Mouse (Mus musculus) liver, embryonic 16.5 days (tissue): ENCODE measurements around the gene Wdr35. TPM values are rescaled to one million over a fixed set of nuclear protein-coding genes. Genes with fewer than 3 reads are reported as not detected.
"Not testable (repeated sequence)": the region's sequence is repeated elsewhere in the genome, so short reads cannot be mapped to it uniquely, and the experiment has no call there.

ENCODE experiments used
- ATAC-seq: fragments of 200-750 bp; cut with Nextera tagmentation; 2 replicates; pipeline ENCODE4 v1.8.0; 2017; ENCODE audit warnings: low read depth, mild to moderate bottlenecking, moderate number of reproducible peaks, moderate library complexity
- H3K27ac ChIP-seq: fragments of 300-500 bp; sonication (generic); 2 replicates; pipeline ENCODE4 v1.5.1; 2014; ENCODE audit warnings: mild to moderate bottlenecking, low read length
- H3K27me3 ChIP-seq: fragments of 300-500 bp; sonication (generic); 2 replicates; pipeline ENCODE4 v1.6.1; 2014; ENCODE audit warnings: low read depth, low read length, mixed read lengths; ENCODE audit not compliant: control insufficient read depth, insufficient read depth
- H3K36me3 ChIP-seq: fragments of 300-500 bp; sonication (generic); 2 replicates; pipeline ENCODE4 v1.6.1; 2014; ENCODE audit warnings: mild to moderate bottlenecking; ENCODE audit not compliant: control insufficient read depth, insufficient read depth
- H3K4me1 ChIP-seq: fragments of 300-500 bp; sonication (generic); 2 replicates; pipeline ENCODE4 v1.6.1; 2014; ENCODE audit warnings: low read depth, low read length, mixed read lengths; ENCODE audit not compliant: control insufficient read depth
- H3K4me2 ChIP-seq: fragments of 300-500 bp; sonication (generic); 2 replicates; pipeline ENCODE4 v1.6.1; 2014; ENCODE audit warnings: low read depth, low read length, mixed read lengths
- H3K4me3 ChIP-seq: fragments of 300-500 bp; sonication (generic); 2 replicates; pipeline ENCODE4 v1.5.1; 2014; ENCODE audit warnings: low read depth, mild to moderate bottlenecking, low read length
- H3K9ac ChIP-seq: fragments of 300-500 bp; sonication (generic); 2 replicates; pipeline ENCODE4 v1.6.1; 2014; ENCODE audit warnings: low read depth, low read length
- H3K9me3 ChIP-seq: fragments of 300-500 bp; sonication (generic); replicated peaks from 2 replicates; pipeline ENCODE4 v1.6.1; 2016; ENCODE audit warnings: low read length; ENCODE audit not compliant: control insufficient read depth
- WGBS: fragments of 180-500 bp; shearing (Covaris S2); extraction: QIAGEN DNeasy Blood & Tissue Kit; methylation state at CpG from one replicate; pipeline ENCODE4 v1.1.7; 2014; ENCODE audit not compliant: insufficient replicate concordance; 5-methylcytosine and 5-hydroxymethylcytosine counted together
- polyA plus RNA-seq: library from polyadenylated mRNA; unstranded; fragments of >200 nt; fragmentation: Nextera tagmentation; extraction: Ambion mirVana; gene quantifications from 2 replicates; pipeline ENCODE4 v1.2.1, GENCODE M21; 2015

The Wdr35 gene
- 0.79 and 1.1 TPM in 2 replicates for polyA plus RNA-seq

DNA sequence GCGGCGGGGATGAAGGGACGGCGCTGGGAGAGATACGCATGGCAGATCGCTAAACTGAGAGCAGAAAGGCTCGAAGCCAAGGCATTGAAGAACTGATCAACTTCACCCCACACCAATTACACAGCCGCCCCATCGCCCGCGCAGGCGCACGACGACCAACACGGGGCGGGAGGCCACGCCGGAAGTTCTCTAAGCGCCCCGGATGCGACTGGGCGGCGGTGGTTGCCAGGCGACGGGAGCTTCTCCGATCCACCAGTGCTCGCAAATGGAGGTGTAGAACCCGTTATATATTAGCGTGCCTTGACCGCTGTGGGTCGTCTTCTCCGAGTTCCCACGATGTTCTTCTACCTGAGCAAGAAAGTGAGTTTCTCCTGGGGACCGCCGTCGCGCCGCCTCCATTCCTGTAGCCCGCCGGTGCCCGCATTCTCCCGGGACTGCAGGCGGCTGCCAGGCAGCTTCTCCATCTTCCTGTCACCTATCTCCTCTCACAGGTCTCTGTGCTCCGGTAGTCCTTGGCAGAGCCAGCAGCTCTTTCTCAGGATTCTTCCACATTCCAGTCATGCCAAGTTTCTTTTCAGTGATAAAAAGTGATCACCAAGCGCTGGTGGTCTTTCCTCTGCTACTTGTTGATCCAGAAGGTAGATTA is at the start of gene Wdr35:
Wdr35 (plus strand) TSS at position 73 of the 646 bp plus-strand sequence.
- no peak within 1 kb of the TSS for H3K27ac ChIP-seq
- no peaks in the 10 kb centered on the region for H3K36me3 ChIP-seq
- H3K4me1 ChIP-seq = no peaks in the 10 kb centered on the region
- H3K27me3 ChIP-seq = peaks cover 11% of the 10 kb centered on the region
- no peaks in the 10 kb centered on the region for H3K9me3 ChIP-seq
- H3K9ac ChIP-seq = peak within 1 kb of the TSS; percentile 29; the same call in 1 of the 2 replicates
- WGBS = 1% methylated on average over 45 of the region's 45 CpGs
- H3K4me2 ChIP-seq = peak within 1 kb of the TSS; percentile 73
- peak; percentile 76 for ATAC-seq
- H3K4me3 ChIP-seq = peak within 1 kb of the TSS; percentile 66

DNA sequence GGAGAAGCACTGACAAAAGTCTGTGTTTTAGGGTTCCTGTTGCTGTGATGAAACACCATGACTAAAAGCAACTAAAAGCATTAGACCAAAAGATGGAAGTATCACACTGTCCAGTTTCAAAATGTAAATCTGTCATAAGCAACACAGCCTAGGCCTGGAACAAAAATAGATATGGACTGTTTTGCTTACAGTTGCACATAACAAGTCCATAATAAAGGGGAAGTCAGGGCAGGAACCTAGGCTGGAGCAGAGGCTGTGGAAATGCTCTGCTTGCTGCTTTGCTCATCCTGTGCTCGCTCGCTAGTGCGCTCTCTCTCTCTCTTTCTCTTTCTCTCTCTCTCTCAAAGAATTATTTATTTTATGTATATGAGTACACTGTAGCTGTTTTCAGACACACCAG is 46.0 kb upstream of the Wdr35 start:
- no peak overlapping the region for H3K9ac ChIP-seq
- H3K36me3 ChIP-seq = no peaks in the 10 kb centered on the region
- no peak overlapping the region for H3K4me3 ChIP-seq
- H3K4me1 ChIP-seq = peaks cover 31% of the 10 kb centered on the region
- H3K4me2 ChIP-seq = no peak overlapping the region
- no peaks in the 10 kb centered on the region for H3K27me3 ChIP-seq
- H3K27ac ChIP-seq = no peak overlapping the region
- 68% methylated on average over 3 of the region's 3 CpGs for WGBS
- no peaks in the 10 kb centered on the region for H3K9me3 ChIP-seq
- peak; percentile 37; the same call in 1 of the 2 replicates for ATAC-seq

DNA sequence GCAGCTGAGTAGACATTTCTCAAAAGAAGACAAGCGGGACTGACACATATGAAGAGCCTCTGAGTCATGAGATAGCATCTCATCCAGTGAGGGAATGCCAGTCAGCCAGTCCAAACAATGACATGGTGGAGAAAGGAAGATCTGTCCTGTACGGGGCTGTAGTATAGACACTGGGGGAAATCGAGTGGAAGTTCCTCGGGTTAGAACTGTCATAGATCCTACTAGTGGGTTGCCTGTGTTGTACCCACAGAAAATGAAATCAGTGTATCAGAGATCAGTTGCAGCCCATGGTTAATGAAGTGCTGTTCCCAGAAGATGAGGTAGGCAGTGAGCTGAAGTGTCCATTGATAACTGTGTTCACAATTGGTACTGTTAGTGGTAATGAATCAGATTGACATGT is 44.9 kb upstream of the Wdr35 start:
- Histone ChIP-seq H3K27ac (no peak overlapping the region), H3K9ac (no peak overlapping the region), H3K4me2 (no peak overlapping the region), H3K9me3 (no peaks in the 10 kb centered on the region), H3K27me3 (no peaks in the 10 kb centered on the region), H3K36me3 (peaks cover 1% of the 10 kb centered on the region), H3K4me1 (peaks cover 22% of the 10 kb centered on the region), H3K4me3 (no peak overlapping the region)
- ATAC-seq = no peak
- 61% methylated on average over 4 of the region's 4 CpGs for WGBS

DNA sequence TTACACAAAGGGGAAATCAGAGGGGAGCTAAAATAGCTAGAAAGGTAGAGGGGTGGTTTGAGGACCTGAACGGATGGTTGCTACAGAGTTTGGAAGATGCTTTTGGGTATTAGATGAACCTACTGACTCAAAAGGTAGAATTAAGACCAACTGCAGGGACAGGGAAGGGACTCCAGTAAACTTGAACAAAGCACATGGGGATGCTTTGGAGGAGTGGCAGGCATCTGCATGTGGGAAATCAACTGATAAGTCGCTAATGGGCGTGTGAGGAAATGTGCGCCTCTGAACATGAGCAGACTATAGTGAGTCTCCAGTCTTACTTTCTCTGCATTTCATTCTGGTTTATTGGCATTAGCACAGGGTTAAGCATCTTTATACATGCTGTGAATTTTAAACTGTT is 42.6 kb upstream of the Wdr35 start:
- 25% methylated on average over 4 of the region's 4 CpGs for WGBS
- Histone ChIP-seq H3K4me1 (peaks cover 12% of the 10 kb centered on the region), H3K4me2 (no peak overlapping the region; the same call in 1 of the 2 replicates), H3K36me3 (peaks cover 14% of the 10 kb centered on the region), H3K27ac (no peak overlapping the region), H3K27me3 (no peaks in the 10 kb centered on the region), H3K9me3 (no peaks in the 10 kb centered on the region), H3K4me3 (no peak overlapping the region), H3K9ac (no peak overlapping the region)
- ATAC-seq = peak; percentile 43; the same call in 1 of the 2 replicates

DNA sequence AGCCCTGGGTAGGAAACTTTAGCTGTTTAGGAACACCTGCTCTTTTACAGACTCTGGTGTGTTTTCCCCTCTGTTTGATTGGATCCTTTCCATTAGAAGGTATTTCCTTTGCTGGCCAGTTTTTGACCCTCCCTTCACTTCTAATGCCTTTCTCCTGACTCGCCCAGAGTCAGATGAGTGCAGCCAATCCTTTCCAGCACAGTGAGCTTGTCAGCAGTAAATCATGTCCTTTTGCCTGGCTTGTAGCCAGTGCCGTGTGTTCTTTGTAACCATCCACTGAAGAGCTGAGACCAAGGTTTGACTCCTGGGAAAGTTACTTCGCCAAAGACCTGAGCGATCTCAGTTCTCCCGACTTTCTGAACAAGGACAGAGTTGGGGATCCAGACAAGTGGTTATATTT is 38.3 kb upstream of the Wdr35 start:
- Histone ChIP-seq H3K4me1 (peaks cover 11% of the 10 kb centered on the region), H3K9me3 (no peaks in the 10 kb centered on the region), H3K36me3 (peaks cover 29% of the 10 kb centered on the region), H3K4me2 (no peak overlapping the region), H3K27ac (no peak overlapping the region), H3K4me3 (no peak overlapping the region), H3K27me3 (no peaks in the 10 kb centered on the region), H3K9ac (no peak overlapping the region)
- WGBS = 81% methylated on average over 5 of the region's 5 CpGs
- no peak for ATAC-seq

DNA sequence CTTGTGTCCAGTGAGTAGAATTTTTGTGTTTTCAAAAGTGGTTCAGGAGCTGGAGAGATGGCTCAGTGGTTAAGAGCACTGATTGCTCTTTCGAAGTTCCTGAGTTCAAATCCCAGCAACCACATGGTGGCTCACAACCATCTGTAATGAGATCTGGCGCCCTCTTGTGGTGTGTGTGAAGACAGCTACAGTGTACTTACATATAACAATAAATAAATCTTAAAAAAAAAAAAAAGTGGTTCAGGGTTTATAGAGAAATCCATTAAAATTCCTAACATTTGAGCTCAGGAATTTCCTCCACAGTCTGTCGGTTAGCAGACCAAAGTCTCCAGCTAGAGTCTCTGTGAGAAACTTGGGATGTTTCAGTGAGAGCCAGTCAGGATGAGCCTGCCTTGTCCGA is 37.5 kb upstream of the Wdr35 start:
- not testable (repeated sequence) for H3K4me2 ChIP-seq, H3K4me1 ChIP-seq, ATAC-seq, H3K27me3 ChIP-seq, H3K27ac ChIP-seq, H3K9ac ChIP-seq, H3K4me3 ChIP-seq, H3K9me3 ChIP-seq
- peaks cover 29% of the 10 kb centered on the region for H3K36me3 ChIP-seq
- 62% methylated on average over 4 of the region's 4 CpGs for whole genome bisulfite sequencing

DNA sequence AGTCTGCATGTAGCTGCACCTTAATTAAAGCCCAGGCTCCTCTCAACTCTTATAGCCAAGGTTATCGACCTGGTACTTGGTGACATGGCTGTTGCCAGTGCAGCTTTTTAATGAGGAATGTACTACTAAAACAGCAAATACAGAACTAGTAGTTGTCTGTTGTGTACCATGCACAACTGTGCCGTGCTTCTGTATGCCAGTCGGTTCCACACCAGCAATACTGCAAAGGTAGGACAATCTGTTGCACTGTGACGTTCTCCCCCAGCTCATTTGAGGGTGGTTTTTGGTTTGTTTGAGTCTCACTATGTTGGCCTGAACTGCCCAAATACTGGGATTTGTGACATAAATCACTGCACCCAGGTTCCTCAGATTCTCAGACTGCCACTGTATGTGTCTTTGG is 34.2 kb upstream of the Wdr35 start:
- WGBS = 74% methylated on average over 4 of the region's 4 CpGs

DNA sequence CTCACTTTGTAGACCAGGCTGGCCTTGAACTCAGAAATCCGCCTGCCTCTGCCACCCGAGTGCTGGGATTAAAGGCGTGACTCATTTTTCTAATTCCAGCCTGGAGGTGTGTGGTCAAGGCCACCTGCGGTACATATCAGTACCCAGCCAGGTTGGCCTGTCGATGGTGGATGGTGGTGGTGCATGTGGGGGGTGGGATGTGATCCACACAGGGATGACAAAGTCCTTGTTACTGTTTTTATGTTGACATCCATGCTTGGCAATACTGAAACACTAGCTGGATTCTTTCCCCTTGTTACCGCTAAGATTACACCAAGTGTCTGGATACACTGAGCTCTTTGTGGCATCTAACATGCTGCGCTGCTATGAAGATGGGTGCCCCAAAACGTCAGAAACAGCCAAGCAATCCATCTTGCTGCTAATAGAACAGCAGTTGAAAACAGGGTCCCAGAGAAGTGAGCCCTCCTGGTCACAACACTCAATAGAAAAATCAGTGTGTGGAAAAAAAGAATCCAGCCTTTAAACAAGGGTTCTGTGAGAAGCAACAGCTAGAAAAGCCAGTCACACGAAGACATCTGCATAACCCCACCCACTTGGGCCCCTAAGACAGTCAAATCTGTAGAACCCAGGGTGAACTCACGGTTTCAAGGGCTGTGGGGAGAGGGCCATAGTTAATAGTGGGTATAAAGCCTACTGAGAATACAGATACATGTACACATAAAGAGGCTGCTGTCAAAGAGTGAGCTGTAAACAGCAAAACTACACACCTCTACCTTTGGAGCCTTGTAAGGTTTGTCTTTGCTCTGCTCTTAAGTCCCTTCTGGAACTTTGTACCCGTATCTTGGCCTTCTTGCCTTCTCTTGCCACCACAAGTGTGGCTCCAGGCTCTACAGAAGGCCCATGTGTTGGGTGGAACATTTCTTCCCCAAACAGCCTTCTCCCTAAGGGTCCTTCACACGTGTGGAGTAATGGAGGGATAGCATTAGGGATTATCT is 33.4 kb upstream of the Wdr35 start:
- no peak for ATAC-seq
- Histone ChIP-seq H3K36me3 (peaks cover 23% of the 10 kb centered on the region), H3K4me3 (no peak overlapping the region), H3K9ac (no peak overlapping the region), H3K27ac (no peak overlapping the region), H3K4me1 (no peaks in the 10 kb centered on the region), H3K9me3 (no peaks in the 10 kb centered on the region), H3K4me2 (no peak overlapping the region), H3K27me3 (no peaks in the 10 kb centered on the region)
- 63% methylated on average over 12 of the region's 12 CpGs for whole genome bisulfite sequencing

More for the DNA sequence above, 34.2 kb upstream of the Wdr35 start:
- ATAC-seq = no peak
- no peak overlapping the region for H3K9ac ChIP-seq
- no peak overlapping the region for H3K4me2 ChIP-seq
- no peak overlapping the region for H3K4me3 ChIP-seq
- no peaks in the 10 kb centered on the region for H3K9me3 ChIP-seq
- no peak overlapping the region for H3K27ac ChIP-seq
- H3K4me1 ChIP-seq = no peaks in the 10 kb centered on the region
- no peaks in the 10 kb centered on the region for H3K27me3 ChIP-seq
- H3K36me3 ChIP-seq = peaks cover 26% of the 10 kb centered on the region
